Mouse (Mus musculus) spleen, adult 2 months (tissue): ENCODE data around the gene Actr2.

Experiments
- CTCF ChIP-seq: fragments of 200-500 bp; IDR thresholded peaks from 2 replicates; pipeline ENCODE4 v1.5.1; 2011; ENCODE audit warnings: mild to moderate bottlenecking, inconsistent platforms; ENCODE audit not compliant: insufficient read depth, insufficient read length, insufficient replicate concordance; ENCODE audit errors: extremely low read depth
- POLR2A ChIP-seq: fragments of 200-500 bp; IDR thresholded peaks from 2 replicates; pipeline ENCODE4 v1.6.1; 2011; ENCODE audit warnings: low read depth, low read length, inconsistent platforms

DNA sequence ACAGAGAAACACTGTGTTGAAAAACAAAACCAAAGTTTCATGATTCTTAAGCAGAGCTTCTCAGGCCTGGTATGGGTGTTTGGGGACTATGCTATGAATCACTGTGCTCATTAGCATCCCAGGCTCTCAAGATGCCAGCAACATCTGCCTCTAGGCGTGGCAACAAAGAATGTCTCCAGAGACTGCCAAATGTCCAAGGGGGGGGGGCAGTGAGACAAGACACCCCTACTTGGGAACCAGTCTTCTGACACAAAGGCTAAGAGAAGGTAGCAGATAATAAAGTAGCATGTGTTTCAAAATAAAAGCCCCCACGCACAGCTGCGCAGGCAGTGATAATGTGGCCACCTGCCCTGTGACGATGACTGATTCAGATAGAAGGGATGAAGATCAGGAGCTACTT is 69.5 kb downstream of the Actr2 start:
- TF ChIP-seq POLR2A (no peak), CTCF (no peak)
